Mouse (Mus musculus) bone marrow, adult 2 months (tissue): Measurements from ENCODE around the gene Ppef2.

Experiments
- CTCF ChIP-seq: fragments of 200-500 bp; IDR thresholded peaks from 2 replicates; pipeline ENCODE4 v1.5.1; 2011; ENCODE audit warnings: low read length, control low read depth; ENCODE audit not compliant: control insufficient read depth, insufficient read depth
- POLR2A ChIP-seq: fragments of 200-500 bp; IDR thresholded peaks from 2 replicates; pipeline ENCODE4 v1.6.1; 2011; ENCODE audit warnings: low read depth, mild to moderate bottlenecking, control low read depth, low read length, borderline replicate concordance; ENCODE audit not compliant: control insufficient read depth

DNA sequence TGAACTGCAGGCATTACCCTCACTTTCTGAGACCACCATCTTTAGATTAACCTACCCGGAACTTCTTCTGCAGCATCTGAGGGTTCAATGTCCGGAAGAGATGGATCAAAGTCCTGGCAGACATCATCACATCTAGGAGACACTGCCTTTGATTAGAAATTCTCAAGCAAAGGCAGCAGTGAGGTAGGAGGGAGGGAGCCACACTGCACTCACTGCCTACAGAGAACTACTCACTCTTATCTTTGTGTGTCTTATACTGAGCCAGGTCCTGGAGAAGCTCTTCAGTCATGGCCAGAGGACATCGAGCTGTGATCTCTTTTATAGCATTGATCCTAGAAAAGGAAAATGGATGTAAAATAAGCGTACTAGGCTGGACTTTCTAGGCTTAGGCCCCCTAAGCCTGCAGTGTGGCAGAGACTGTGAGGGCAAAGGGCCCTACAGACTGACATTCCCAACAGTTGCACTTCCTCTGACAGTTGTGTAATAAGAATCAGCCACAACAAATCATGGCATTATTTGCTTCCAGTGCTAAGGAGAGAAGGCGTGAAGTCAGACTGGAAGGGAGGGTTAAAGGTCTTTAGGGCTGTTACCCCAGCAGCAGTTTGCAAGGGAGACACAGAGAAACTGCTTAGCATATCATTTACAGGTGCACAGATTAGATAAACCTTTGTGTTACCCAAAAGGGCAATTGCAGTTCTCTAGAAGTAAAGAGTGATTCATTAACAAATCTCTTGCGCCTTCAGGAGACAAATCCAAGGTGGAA is 35.8 kb upstream of the Ppef2 start:
- no peak for TF ChIP-seq POLR2A
- TF ChIP-seq CTCF = no peak
